Mouse (Mus musculus): Measurements from ENCODE around the gene B4galt2. TPM values are rescaled to one million over a fixed set of nuclear protein-coding genes. Genes with fewer than 3 reads are reported as not detected.

Gene B4galt2
- polyA plus RNA-seq, 1 experiment from 2014 or later = 26.2 TPM

- no peak for DNase-seq (ENCODE audit: low spot score)
- Histone ChIP-seq H3K9me3 (replicated peaks) (no peaks in the 10 kb centered on the region), H3K36me3 (peaks cover 17% of the 10 kb centered on the region), H3K4me3 (0 out of 2 replicates have a peak overlapping the region, but pooled peaks have one; percentile 80), H3K27me3 (ENCODE audit: low read depth, poor library complexity, severe bottlenecking) (no peaks in the 10 kb centered on the region), H3K27ac (no peak overlapping the region), H3K4me1 (peaks cover 26% of the 10 kb centered on the region)
- 79% methylated on average over 5 of the region's 5 CpGs for WGBS
Measured at GRCm38 (mm10) chr4:117916386-117916785, 33.1 kb upstream of the B4galt2 start.

- WGBS = 11% methylated on average over 19 of the region's 19 CpGs
Measured at GRCm38 (mm10) chr4:117915489-117916105, 32.3 kb upstream of the B4galt2 start.

GRCm38 (mm10) chr4:117914591-117915442 is 31.5 kb upstream of the B4galt2 start, which contains the start of gene Ipo13:
Ipo13 (minus strand) TSS chr4:117914999.
- H3K27me3 ChIP-seq (ENCODE audit: low read depth, poor library complexity, severe bottlenecking) = no peaks in the 10 kb centered on the region
- H3K4me1 ChIP-seq = peaks cover 26% of the 10 kb centered on the region
- under 1% methylated on average over 61 of the region's 61 CpGs for WGBS
- DNase-seq (ENCODE audit: low spot score) = peak; percentile 96
- no peaks in the 10 kb centered on the region for H3K9me3 ChIP-seq (replicated peaks)
- peaks cover 32% of the 10 kb centered on the region for H3K36me3 ChIP-seq
- H3K27ac ChIP-seq = peak within 1 kb of the TSS; percentile 97
- H3K4me3 ChIP-seq = peak within 1 kb of the TSS; percentile 80

More at GRCm38 (mm10) chr4:117915489-117916105, 32.3 kb upstream of the B4galt2 start:
- Histone ChIP-seq H3K9me3 (replicated peaks) (no peaks in the 10 kb centered on the region), H3K36me3 (peaks cover 25% of the 10 kb centered on the region), H3K27me3 (ENCODE audit: low read depth, poor library complexity, severe bottlenecking) (no peaks in the 10 kb centered on the region), H3K4me1 (peaks cover 26% of the 10 kb centered on the region), H3K27ac (peak overlapping the region; percentile 97), H3K4me3 (peak overlapping the region; percentile 80)
- DNase-seq (ENCODE audit: low spot score) = peak; percentile 42

DNA sequence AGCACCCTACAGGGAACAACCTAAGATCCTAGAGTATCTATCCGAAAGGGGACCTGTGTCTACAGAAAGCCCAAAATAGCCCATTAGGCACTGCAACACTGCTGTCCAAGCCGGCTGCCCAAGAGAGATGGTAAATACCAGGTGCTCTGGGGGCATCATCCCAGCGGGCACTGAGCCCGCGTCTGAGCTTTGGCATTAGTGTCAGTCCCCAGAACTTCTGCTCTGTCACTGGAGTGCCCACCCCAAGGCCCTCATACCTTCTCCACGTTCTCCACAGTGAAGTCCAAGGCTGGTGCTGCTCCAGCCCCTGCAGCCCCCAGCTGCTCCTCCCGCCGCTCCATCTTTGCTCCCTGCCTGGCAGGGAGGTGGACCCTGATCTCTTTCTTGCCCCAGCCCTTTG is 30.7 kb upstream of the B4galt2 start:
- 28% methylated on average over 8 of the region's 8 CpGs for WGBS
- peak; percentile 35 for DNase-seq (ENCODE audit: low spot score)
- peaks cover 40% of the 10 kb centered on the region for H3K36me3 ChIP-seq
- no peaks in the 10 kb centered on the region for H3K9me3 ChIP-seq (replicated peaks)
- peaks cover 29% of the 10 kb centered on the region for H3K4me1 ChIP-seq
- H3K27ac ChIP-seq = peak overlapping the region; percentile 97
- H3K4me3 ChIP-seq = peak overlapping the region; percentile 80
- H3K27me3 ChIP-seq (ENCODE audit: low read depth, poor library complexity, severe bottlenecking) = no peaks in the 10 kb centered on the region

- peaks cover 31% of the 10 kb centered on the region for H3K4me1 ChIP-seq
- WGBS = 55% methylated on average over 3 of the region's 3 CpGs
- DNase-seq (ENCODE audit: low spot score) = no peak
Measured at GRCm38 (mm10) chr4:117913421-117913820, 30.1 kb upstream of the B4galt2 start.

GRCm38 (mm10) chr4:117912685-117913273 is 29.5 kb upstream of the B4galt2 start:
- Histone ChIP-seq H3K27ac (no peak overlapping the region), H3K4me3 (peak overlapping the region; percentile 80), H3K9me3 (replicated peaks) (no peaks in the 10 kb centered on the region), H3K4me1 (peaks cover 31% of the 10 kb centered on the region), H3K27me3 (ENCODE audit: low read depth, poor library complexity, severe bottlenecking) (no peaks in the 10 kb centered on the region), H3K36me3 (peaks cover 53% of the 10 kb centered on the region)
- 62% methylated on average over 7 of the region's 7 CpGs for WGBS
- DNase-seq (ENCODE audit: low spot score) = no peak

More at GRCm38 (mm10) chr4:117913421-117913820, 30.1 kb upstream of the B4galt2 start:
- Histone ChIP-seq H3K4me3 (peak overlapping the region; percentile 80), H3K36me3 (peaks cover 46% of the 10 kb centered on the region), H3K27me3 (ENCODE audit: low read depth, poor library complexity, severe bottlenecking) (no peaks in the 10 kb centered on the region), H3K27ac (no peak overlapping the region), H3K9me3 (replicated peaks) (no peaks in the 10 kb centered on the region)

DNA sequence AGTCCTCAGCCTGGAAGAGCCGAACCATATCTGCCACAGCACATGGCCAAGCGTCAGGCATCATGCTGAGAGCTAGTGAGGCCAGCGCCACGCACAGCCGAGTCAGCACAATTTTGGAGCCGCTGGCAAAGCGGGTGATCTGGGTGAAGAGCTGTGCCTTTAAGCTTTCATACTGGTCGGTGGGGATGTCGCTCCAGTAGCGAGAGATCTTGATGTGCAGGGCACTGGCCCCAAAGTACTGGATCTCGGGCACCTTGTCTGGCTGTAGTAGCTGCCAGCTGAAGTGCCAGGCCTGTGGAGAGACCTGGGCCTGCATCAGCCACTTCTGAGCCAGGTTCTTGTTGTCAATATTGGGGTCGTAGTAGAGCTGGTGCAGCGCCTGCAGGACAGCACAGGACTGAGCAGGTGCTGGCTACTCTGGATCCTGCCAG is 28.9 kb upstream of the B4galt2 start:
- Histone ChIP-seq H3K27ac (no peak overlapping the region), H3K4me3 (no peak overlapping the region), H3K27me3 (ENCODE audit: low read depth, poor library complexity, severe bottlenecking) (no peaks in the 10 kb centered on the region), H3K4me1 (peaks cover 31% of the 10 kb centered on the region), H3K36me3 (peaks cover 57% of the 10 kb centered on the region), H3K9me3 (replicated peaks) (no peaks in the 10 kb centered on the region)
- no peak for DNase-seq (ENCODE audit: low spot score)
- WGBS = 93% methylated on average over 13 of the region's 13 CpGs

DNA sequence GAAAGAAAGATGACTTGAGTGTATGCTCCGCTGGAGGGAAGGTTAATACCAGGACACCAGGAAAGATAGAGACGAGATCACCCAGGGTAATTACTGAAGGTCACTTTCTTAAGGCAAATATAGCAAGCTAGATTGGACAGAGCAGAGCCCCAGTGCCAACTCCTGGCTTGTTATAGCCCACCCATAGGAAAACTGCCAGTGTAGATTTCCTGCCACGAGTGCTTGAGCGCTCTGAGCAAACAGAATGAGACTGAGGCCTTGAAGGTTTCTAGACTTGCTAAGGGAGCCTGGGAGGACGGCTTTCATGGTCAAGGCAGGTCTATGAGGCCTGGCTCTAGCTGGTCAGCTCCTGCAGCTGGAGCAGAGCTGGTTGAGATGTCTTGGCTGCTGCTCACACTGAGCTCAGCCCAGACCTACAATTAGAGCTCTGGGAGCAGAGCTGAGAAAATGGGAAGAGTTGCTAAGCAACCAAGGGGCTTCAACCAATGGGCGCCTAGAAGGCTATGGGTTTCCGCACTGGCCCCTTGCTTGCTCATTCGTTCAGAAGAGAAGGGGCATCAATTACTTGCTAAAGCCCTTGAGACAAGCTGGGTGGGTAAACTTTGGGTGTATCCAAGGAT is 25.7 kb upstream of the B4galt2 start:
- Histone ChIP-seq H3K27me3 (ENCODE audit: low read depth, poor library complexity, severe bottlenecking) (no peaks in the 10 kb centered on the region), H3K27ac (no peak overlapping the region), H3K9me3 (replicated peaks) (no peaks in the 10 kb centered on the region), H3K4me1 (peaks cover 19% of the 10 kb centered on the region), H3K4me3 (no peak overlapping the region), H3K36me3 (peaks cover 86% of the 10 kb centered on the region)
- WGBS = 85% methylated on average over 8 of the region's 8 CpGs
- DNase-seq (ENCODE audit: low spot score) = no peak

GRCm38 (mm10) chr4:117906196-117906595 is 22.9 kb upstream of the B4galt2 start:
- Histone ChIP-seq H3K36me3 (peaks cover 94% of the 10 kb centered on the region), H3K27ac (no peak overlapping the region), H3K4me3 (no peak overlapping the region), H3K4me1 (peaks cover 5% of the 10 kb centered on the region; the same call in 1 of the 2 replicates), H3K9me3 (replicated peaks) (no peaks in the 10 kb centered on the region), H3K27me3 (ENCODE audit: low read depth, poor library complexity, severe bottlenecking) (no peaks in the 10 kb centered on the region)
- 94% methylated on average over 3 of the region's 3 CpGs for WGBS
- DNase-seq (ENCODE audit: low spot score) = no peak

- 95% methylated on average over 8 of the region's 8 CpGs for WGBS
- Histone ChIP-seq H3K27me3 (ENCODE audit: low read depth, poor library complexity, severe bottlenecking) (no peaks in the 10 kb centered on the region), H3K36me3 (peaks cover 94% of the 10 kb centered on the region), H3K27ac (no peak overlapping the region), H3K4me1 (peaks cover 5% of the 10 kb centered on the region; the same call in 1 of the 2 replicates), H3K4me3 (no peak overlapping the region), H3K9me3 (replicated peaks) (no peaks in the 10 kb centered on the region)
- no peak for DNase-seq (ENCODE audit: low spot score)
Measured at GRCm38 (mm10) chr4:117904761-117905160, 21.5 kb upstream of the B4galt2 start.

DNA sequence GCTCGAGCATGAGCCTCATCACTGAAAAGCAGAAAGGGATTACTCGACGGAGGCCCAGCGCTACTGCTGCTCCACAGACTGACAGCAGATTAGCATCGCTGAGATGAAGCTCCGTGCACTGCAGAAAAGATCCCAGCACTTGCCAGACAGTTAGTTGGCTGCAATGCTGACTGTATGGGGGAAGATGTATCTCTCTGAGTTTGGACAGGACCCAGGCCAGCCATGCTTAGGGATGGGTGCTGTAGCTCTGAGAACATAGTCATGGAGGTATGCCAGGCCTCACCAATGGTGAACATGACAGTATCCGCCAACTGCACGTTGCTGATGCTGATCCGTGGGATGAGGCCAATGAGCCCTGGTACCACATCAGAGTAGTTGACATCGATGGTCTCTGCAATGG is 20.8 kb upstream of the B4galt2 start:
- H3K36me3 ChIP-seq = peaks cover 94% of the 10 kb centered on the region
- peaks cover 2% of the 10 kb centered on the region; the same call in 1 of the 2 replicates for H3K4me1 ChIP-seq
- H3K9me3 ChIP-seq (replicated peaks) = no peaks in the 10 kb centered on the region
- 94% methylated on average over 10 of the region's 10 CpGs for WGBS
- DNase-seq (ENCODE audit: low spot score) = no peak
- no peak overlapping the region for H3K4me3 ChIP-seq
- H3K27ac ChIP-seq = no peak overlapping the region
- no peaks in the 10 kb centered on the region for H3K27me3 ChIP-seq (ENCODE audit: low read depth, poor library complexity, severe bottlenecking)

- H3K9me3 ChIP-seq (replicated peaks) = no peaks in the 10 kb centered on the region
- H3K36me3 ChIP-seq = peaks cover 94% of the 10 kb centered on the region
- WGBS = 83% methylated on average over 3 of the region's 3 CpGs
- no peaks in the 10 kb centered on the region for H3K27me3 ChIP-seq (ENCODE audit: low read depth, poor library complexity, severe bottlenecking)
- no peaks in the 10 kb centered on the region for H3K4me1 ChIP-seq
- no peak for DNase-seq (ENCODE audit: low spot score)
- H3K4me3 ChIP-seq = no peak overlapping the region
- H3K27ac ChIP-seq = no peak overlapping the region
Measured at GRCm38 (mm10) chr4:117898111-117898510, 14.8 kb upstream of the B4galt2 start.

Measured in limb, embryonic 10.5 days (tissue).